Mouse (Mus musculus) intestine, embryonic 16.5 days (tissue): ENCODE measurements around the gene Ppara. TPM values are rescaled to one million over a fixed set of nuclear protein-coding genes. Genes with fewer than 3 reads are reported as not detected.

Experiments
- ATAC-seq: fragments of 200-750 bp; cut with Nextera tagmentation; 2 replicates; pipeline ENCODE4 v1.8.0; 2017; ENCODE audit warnings: moderate TSS enrichment, moderate library complexity
- H3K27ac ChIP-seq: fragments of 300-500 bp; sonication (generic); 2 replicates; pipeline ENCODE4 v1.5.1; 2014; ENCODE audit warnings: mild to moderate bottlenecking, low read length
- H3K27me3 ChIP-seq: fragments of 300-500 bp; sonication (generic); replicated peaks from 2 replicates; pipeline ENCODE4 v1.6.1; 2014; ENCODE audit warnings: low read length, control low read depth, mixed read lengths; ENCODE audit not compliant: control insufficient read depth, insufficient read depth
- H3K36me3 ChIP-seq: fragments of 300-500 bp; sonication (generic); 2 replicates; pipeline ENCODE4 v1.6.1; 2014; ENCODE audit warnings: low read length, control low read depth; ENCODE audit not compliant: control insufficient read depth, insufficient read depth
- H3K4me1 ChIP-seq: fragments of 300-500 bp; sonication (generic); 2 replicates; pipeline ENCODE4 v1.6.1; 2014; ENCODE audit warnings: low read length, control low read depth, mixed read lengths; ENCODE audit not compliant: control insufficient read depth, insufficient read depth
- H3K4me2 ChIP-seq: fragments of 300-500 bp; sonication (generic); 2 replicates; pipeline ENCODE4 v1.6.1; 2014; ENCODE audit warnings: low read depth, low read length, control low read depth
- H3K4me3 ChIP-seq: fragments of 300-500 bp; sonication (generic); 2 replicates; pipeline ENCODE4 v1.5.1; 2014; ENCODE audit warnings: mild to moderate bottlenecking, low read length
- H3K9ac ChIP-seq: fragments of 300-500 bp; sonication (generic); 2 replicates; pipeline ENCODE4 v1.6.1; 2014; ENCODE audit warnings: low read depth, low read length
- H3K9me3 ChIP-seq: fragments of 300-500 bp; sonication (generic); 2 replicates; pipeline ENCODE4 v1.6.1; 2016; ENCODE audit warnings: low read length, control low read depth; ENCODE audit not compliant: control insufficient read depth
- WGBS: fragments of 180-500 bp; shearing (Covaris S2); extraction: QIAGEN DNeasy Blood & Tissue Kit; methylation state at CpG from one replicate; pipeline ENCODE4 v1.1.7; 2014; 5-methylcytosine and 5-hydroxymethylcytosine counted together
- polyA plus RNA-seq: library from polyadenylated mRNA; unstranded; fragments of >200 nt; fragmentation: Nextera tagmentation; extraction: Ambion mirVana; gene quantifications from 2 replicates; pipeline ENCODE4 v1.2.1, GENCODE M21; 2015

The Ppara gene
- polyA plus RNA-seq, 1 experiment from 2014 or later, result 31.0 TPM

DNA sequence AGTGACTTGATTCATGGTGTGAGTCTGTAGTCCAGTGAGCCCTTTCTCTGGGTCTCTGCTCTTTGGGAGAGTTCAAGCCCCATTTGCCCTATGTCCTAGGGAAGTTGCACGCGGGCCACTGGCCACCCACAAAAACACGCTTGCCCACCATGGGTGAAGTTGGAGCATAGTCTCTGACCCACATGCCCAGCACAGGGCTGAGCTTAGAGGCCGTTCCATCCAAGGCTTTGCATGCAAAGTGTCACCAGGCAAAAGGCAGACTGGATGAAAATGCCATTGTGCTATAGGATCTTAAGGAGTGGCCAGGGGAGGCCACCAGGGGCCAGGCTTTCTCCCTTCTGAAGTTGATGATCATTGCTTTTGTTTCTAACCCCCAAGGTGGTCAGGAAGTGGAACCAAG is 30.9 kb upstream of the Ppara start:
- H3K36me3 ChIP-seq, result peaks cover 5% of the 10 kb centered on the region; the same call in 1 of the 2 replicates
- H3K27me3 ChIP-seq, result no peaks in the 10 kb centered on the region
- no peak overlapping the region for H3K9ac ChIP-seq
- WGBS, result 90% methylated on average over 4 of the region's 4 CpGs
- no peak for ATAC-seq
- H3K4me2 ChIP-seq, result no peak overlapping the region
- 0 out of 2 replicates have a peak, but pooled peaks cover 3% of the 10 kb centered on the region for H3K4me1 ChIP-seq
- H3K27ac ChIP-seq, result no peak overlapping the region
- H3K4me3 ChIP-seq, result no peak overlapping the region
- no peaks in the 10 kb centered on the region for H3K9me3 ChIP-seq

DNA sequence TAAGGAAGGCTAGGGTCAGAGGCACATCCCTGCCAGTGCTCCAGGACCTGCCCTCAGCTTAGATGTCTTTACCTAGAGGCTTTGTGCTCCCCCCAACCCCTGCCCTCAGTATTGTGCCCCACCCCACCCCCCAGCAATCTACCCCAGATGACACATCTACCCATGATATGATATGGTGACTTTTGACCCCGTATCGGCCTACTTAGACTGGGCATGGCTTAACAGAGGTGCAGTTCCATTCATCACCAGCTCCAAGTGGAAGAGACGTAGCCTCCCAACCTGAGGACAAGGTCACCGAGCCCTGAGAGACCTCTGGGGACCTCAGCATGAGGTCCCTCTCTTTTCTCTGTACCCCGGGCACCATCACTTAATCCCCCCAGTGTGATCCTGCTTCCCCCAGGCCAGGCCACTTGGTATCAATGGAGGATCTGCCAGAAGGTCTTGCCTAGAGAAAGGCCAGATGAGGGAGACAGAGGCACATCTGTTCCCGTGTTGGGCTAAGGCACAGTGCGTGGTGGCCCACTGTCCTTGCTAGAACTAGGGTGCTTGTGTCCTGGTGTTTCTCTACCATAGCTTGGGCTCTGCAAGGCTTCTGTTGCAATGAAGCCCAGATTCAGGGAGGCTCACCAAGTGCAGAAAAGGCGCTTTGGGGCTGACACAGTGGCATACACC is 30.3 kb upstream of the Ppara start:
- Histone ChIP-seq H3K4me2 (no peak overlapping the region), H3K27ac (no peak overlapping the region), H3K36me3 (peaks cover 5% of the 10 kb centered on the region; the same call in 1 of the 2 replicates), H3K4me3 (no peak overlapping the region), H3K4me1 (peaks cover 8% of the 10 kb centered on the region), H3K27me3 (no peaks in the 10 kb centered on the region), H3K9ac (no peak overlapping the region), H3K9me3 (no peaks in the 10 kb centered on the region)
- ATAC-seq, result no peak
- 82% methylated on average over 8 of the region's 8 CpGs for WGBS

DNA sequence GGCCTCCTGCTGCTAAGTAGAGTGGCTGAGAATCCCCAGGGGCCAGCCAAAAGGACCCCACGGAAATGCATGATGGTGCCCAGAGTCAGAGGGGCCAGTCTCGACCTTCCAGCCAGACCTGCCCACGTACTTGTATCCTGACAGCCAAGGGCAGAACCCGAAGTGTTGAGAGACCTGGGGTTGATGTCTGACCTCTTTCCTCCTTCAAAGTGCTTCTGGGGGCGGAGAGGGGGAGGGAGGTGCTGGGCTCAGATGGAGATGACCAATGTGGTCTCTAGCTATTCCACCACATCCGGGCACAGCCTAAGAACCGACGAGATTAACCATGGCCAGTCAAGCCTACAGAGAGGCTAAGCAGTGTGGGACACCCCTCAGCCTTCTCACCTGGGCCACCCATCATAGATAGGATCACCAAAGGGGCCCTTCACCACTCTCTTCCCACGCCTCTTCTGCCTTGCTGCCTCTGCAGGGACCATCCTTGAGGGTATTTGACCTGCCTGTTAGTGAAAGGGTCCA is 29.7 kb upstream of the Ppara start:
- no peak for ATAC-seq
- H3K27me3 ChIP-seq, result no peaks in the 10 kb centered on the region
- H3K36me3 ChIP-seq, result peaks cover 5% of the 10 kb centered on the region; the same call in 1 of the 2 replicates
- no peak overlapping the region for H3K4me2 ChIP-seq
- no peaks in the 10 kb centered on the region for H3K9me3 ChIP-seq
- H3K9ac ChIP-seq, result no peak overlapping the region
- no peak overlapping the region for H3K4me3 ChIP-seq
- no peak overlapping the region for H3K27ac ChIP-seq
- WGBS, result 83% methylated on average over 9 of the region's 9 CpGs
- H3K4me1 ChIP-seq, result peaks cover 12% of the 10 kb centered on the region

DNA sequence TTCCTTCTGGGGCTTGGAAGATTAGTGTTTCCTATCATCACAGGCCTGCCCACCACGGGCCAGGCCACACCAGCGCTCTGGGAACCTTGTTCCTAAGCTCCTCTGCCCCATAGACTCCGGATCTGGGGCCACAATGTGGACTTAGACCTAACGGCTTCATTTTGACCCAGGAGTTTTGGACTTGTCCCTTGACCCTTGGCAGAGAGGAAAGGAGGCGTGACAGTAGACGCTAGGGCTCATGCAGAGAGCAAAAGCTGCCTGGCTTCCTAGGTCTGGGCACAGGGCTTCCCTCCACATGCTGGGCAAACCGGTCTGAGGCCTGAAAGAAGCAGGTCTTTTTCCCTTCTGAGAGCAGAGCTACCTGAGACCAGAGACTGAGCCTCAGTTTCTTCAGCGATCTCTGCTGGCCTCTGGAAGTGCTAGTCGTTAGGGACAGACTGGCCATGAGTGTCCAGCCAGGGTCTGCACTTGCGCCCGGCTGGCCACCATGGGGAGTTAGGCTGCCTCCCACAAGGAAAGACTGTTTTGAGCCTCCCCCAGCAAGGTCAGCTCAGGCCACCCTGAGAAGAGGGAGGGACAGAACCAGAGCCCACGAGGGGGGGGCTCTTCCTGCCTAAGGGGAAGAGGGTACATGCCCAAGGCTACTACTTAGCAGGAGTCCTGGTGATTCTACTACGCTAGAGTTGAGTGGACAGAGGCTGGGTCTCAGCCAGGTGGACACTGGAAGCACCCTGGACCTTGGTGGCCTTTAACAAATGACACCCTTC is 29.0 kb upstream of the Ppara start:
- no peak overlapping the region for H3K4me2 ChIP-seq
- no peaks in the 10 kb centered on the region for H3K27me3 ChIP-seq
- H3K27ac ChIP-seq, result no peak overlapping the region
- no peak overlapping the region for H3K9ac ChIP-seq
- 76% methylated on average over 13 of the region's 13 CpGs for WGBS
- peaks cover 12% of the 10 kb centered on the region for H3K4me1 ChIP-seq
- H3K4me3 ChIP-seq, result no peak overlapping the region
- no peaks in the 10 kb centered on the region for H3K9me3 ChIP-seq
- no peak for ATAC-seq
- peaks cover 5% of the 10 kb centered on the region; the same call in 1 of the 2 replicates for H3K36me3 ChIP-seq

DNA sequence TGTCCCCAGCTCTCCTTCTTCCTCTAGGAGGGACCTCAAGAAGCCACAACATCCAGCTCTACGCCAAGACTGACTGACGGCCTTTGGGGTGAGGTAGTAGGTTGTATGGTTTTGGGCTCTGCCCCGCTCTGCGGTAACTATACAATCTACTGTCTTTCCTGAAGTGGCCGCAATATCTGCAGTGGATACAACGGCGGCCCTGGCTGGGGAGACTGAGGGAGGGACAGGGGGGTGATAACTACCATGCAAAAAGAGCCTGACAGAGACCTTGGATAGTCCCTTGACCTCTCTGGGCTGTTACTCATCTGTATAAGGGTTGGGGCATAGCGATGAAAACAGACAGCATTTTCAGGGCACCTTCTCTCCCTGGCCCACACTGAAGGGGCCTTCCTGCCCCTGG is 28.3 kb upstream of the Ppara start:
- Histone ChIP-seq H3K4me1 (peaks cover 12% of the 10 kb centered on the region), H3K9ac (no peak overlapping the region), H3K27me3 (no peaks in the 10 kb centered on the region), H3K4me2 (no peak overlapping the region), H3K4me3 (no peak overlapping the region), H3K27ac (no peak overlapping the region), H3K36me3 (peaks cover 5% of the 10 kb centered on the region; the same call in 1 of the 2 replicates), H3K9me3 (no peaks in the 10 kb centered on the region)
- ATAC-seq, result no peak
- 94% methylated on average over 8 of the region's 8 CpGs for WGBS

DNA sequence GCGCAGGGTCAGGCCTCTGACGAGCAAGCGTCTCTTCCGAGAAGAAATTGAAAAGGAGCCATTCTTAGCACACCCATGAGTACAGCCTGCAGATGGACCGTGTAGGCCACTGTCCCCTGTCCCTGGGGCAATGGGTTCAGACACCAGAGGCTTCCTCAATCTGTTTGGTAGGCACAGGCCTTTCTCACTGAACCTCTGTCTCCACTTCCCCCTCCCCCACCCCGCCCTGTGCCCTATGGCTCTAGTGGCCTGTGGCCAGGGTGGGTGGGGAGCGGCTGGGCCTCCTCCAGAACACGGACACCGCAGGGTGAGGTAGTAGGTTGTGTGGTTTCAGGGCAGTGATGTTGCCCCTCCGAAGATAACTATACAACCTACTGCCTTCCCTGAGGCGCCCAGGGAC is 27.8 kb upstream of the Ppara start:
- ATAC-seq, result no peak
- no peaks in the 10 kb centered on the region for H3K9me3 ChIP-seq
- no peak overlapping the region for H3K27ac ChIP-seq
- H3K4me3 ChIP-seq, result no peak overlapping the region
- no peak overlapping the region for H3K4me2 ChIP-seq
- no peak overlapping the region for H3K9ac ChIP-seq
- no peaks in the 10 kb centered on the region for H3K27me3 ChIP-seq
- peaks cover 12% of the 10 kb centered on the region for H3K4me1 ChIP-seq
- H3K36me3 ChIP-seq, result peaks cover 5% of the 10 kb centered on the region; the same call in 1 of the 2 replicates
- WGBS, result 91% methylated on average over 11 of the region's 11 CpGs

DNA sequence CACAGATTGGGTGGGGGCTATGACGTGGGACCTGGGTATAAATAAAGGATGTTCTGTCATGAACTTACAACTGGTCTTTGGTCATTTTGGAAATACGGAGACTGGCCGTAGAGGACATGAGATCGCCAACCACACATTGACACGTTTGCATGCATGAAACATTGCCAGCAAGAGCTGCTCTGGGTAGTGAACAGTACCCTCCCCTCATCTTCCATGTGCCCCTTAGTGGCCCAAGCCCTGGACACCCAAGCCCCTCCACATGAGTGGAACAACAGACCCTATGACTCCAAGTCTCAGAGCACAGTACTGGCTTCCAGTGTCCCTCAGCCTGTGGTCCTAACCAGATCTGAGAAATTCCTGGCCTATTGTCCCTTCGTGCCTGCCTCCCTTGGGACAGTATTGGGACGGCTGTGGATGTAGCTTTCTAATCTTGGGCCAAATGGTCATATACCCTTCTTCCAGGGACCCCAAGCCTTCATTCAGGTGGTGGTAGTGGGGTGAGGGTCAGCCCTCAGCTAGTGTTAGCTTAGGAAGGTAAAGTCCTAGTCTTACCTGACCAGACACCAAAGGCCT is 27.2 kb upstream of the Ppara start:
- Histone ChIP-seq H3K9ac (no peak overlapping the region), H3K4me3 (no peak overlapping the region), H3K9me3 (no peaks in the 10 kb centered on the region), H3K27ac (no peak overlapping the region), H3K4me1 (peaks cover 13% of the 10 kb centered on the region), H3K27me3 (no peaks in the 10 kb centered on the region), H3K36me3 (peaks cover 5% of the 10 kb centered on the region; the same call in 1 of the 2 replicates), H3K4me2 (no peak overlapping the region)
- no peak for ATAC-seq
- 80% methylated on average over 7 of the region's 7 CpGs for WGBS

DNA sequence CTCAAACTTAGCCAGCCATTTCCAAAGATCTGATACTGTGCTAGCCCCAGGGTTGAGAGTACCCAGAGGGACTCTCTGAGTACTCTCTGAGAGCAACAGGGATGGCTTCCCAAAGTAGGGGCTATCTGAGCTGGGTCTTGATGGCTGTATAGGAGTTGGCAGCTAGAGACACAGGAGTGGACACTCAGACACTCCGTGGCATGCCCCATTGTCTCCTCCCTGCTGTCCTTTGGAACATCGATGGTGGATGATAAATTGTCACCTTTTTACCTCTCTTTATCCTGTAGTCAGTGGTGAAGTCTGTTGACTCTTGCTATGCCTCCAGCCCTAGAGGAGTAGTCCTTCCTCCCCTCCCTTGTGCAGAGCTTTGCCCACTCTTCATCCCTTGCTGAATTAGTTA is 26.6 kb upstream of the Ppara start:
- no peak for ATAC-seq
- Histone ChIP-seq H3K4me3 (no peak overlapping the region), H3K4me2 (no peak overlapping the region), H3K36me3 (peaks cover 5% of the 10 kb centered on the region; the same call in 1 of the 2 replicates), H3K9ac (no peak overlapping the region), H3K27ac (no peak overlapping the region), H3K4me1 (peaks cover 17% of the 10 kb centered on the region), H3K9me3 (no peaks in the 10 kb centered on the region), H3K27me3 (no peaks in the 10 kb centered on the region)
- WGBS, result 91% methylated on average over 2 of the region's 2 CpGs

DNA sequence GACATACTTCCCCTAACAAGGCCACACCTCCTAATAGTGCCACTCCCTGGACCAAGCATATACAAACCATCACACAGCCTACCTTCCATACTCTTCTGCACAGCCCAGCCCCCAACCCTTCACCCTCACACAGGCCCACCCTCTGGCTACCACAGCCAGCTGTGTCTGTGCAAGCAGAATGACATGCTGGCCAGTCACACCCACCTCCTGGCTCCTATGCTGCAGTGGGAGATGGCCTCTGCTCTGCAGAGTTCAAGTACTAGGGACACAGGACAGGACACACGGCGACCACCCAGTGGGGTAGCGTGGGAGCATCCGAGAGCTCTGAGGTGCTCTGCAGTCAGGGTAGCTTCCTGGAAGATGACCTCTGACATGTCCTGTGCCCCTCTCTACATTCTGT is 25.9 kb upstream of the Ppara start:
- peaks cover 5% of the 10 kb centered on the region; the same call in 1 of the 2 replicates for H3K36me3 ChIP-seq
- H3K4me3 ChIP-seq, result no peak overlapping the region
- H3K27me3 ChIP-seq, result no peaks in the 10 kb centered on the region
- H3K9me3 ChIP-seq, result no peaks in the 10 kb centered on the region
- H3K4me2 ChIP-seq, result no peak overlapping the region
- H3K4me1 ChIP-seq, result peaks cover 17% of the 10 kb centered on the region
- ATAC-seq, result peak; percentile 26
- WGBS, result 71% methylated on average over 4 of the region's 4 CpGs
- no peak overlapping the region for H3K9ac ChIP-seq
- H3K27ac ChIP-seq, result peak overlapping the region; percentile 18; the same call in 1 of the 2 replicates
